In genomic region chr6:108735910-108736750, GRCm38 (mm10) we compare ENCODE assay signal across 9 mouse cellular contexts. TPM values are rescaled to one million over a fixed set of nuclear protein-coding genes. Genes with fewer than 3 reads are reported as not detected.
DNase-seq lines count a peak whose midpoint lies in the region; ATAC-seq and TF ChIP-seq lines count a peak whose summit lies in the region.
"Had no signal": no experiment of that assay in that cellular context is flagged by ENCODE, and none has a peak within 500 bp of the region (broad histone marks: within the 10 kb centered on the region; RNA-seq: fewer than 3 reads in every experiment).

No protein-coding gene starts in this region.

- no peaks in the 10 kb centered on the region for H3K9me3 ChIP-seq in forebrain, embryonic 16.5 days (ENCODE audit: control insufficient read depth, low read length)

- peak; percentile 86 for TF ChIP-seq CTCF in left cerebral cortex, adult 2 months (IDR thresholded peaks at IDR 0.05)

- H3K4me2 ChIP-seq in forebrain, embryonic 16.5 days (ENCODE audit: low read length) = no peak overlapping the region

- no peak overlapping the region for H3K9ac ChIP-seq in forebrain, embryonic 16.5 days (replicated peaks; ENCODE audit: low read depth, low read length)

- intact Hi-C loops in left cerebral cortex, adult 2 months (cut with DNase I) = loop anchor here (1.0 to 5.0 kb wide), 3 partner anchors 74 to 639 kb away; partner anchors contain the start of gene Bhlhe40

- ATAC-seq in forebrain, embryonic 16.5 days = peak; percentile 79
- ATAC-seq in erythroid progenitor cell, adult 5-6 weeks (replicated peaks; ENCODE audit: low FRiP score, poor library complexity, severe bottlenecking) = no peak

- H3K36me3 ChIP-seq in forebrain, embryonic 16.5 days (ENCODE audit: control insufficient read depth, insufficient read depth) = no peaks in the 10 kb centered on the region

- peak; percentile 87 for DNase-seq in R1 (ENCODE audit: low read depth, low spot score)
- DNase-seq in cerebellum, adult 11 months = peak; percentile 57
- peak; percentile 83 for DNase-seq in induced T-regulatory cell, adult 2 months (ENCODE audit: low read depth)
- DNase-seq in left cerebral cortex, adult 2 months (ENCODE audit: extremely low spot score in 1 of 2, low spot score in 2 of 2) = peak; percentile 81 to 82
- DNase-seq in mesoderm, embryonic 11.5 days (ENCODE audit: low read depth, low spot score) = peak; percentile 74
- peak; percentile 89 for DNase-seq in right cerebral cortex, postnatal 14 days

- 49% methylated on average over 9 of the region's 9 CpGs for WGBS in forebrain, embryonic 16.5 days

- H3K4me1 ChIP-seq in forebrain, embryonic 16.5 days (replicated peaks; ENCODE audit: control insufficient read depth, insufficient read depth, low read length) = peaks cover 4% of the 10 kb centered on the region; the same call in 1 of the 2 replicates

- no peaks in the 10 kb centered on the region for H3K27me3 ChIP-seq in forebrain, embryonic 16.5 days (replicated peaks; ENCODE audit: control insufficient read depth, insufficient read depth, low read length)

- no peak overlapping the region for H3K27ac ChIP-seq in forebrain, embryonic 16.5 days (ENCODE audit: low read length)
- H3K27ac ChIP-seq in left cerebral cortex, adult 2 months = no peak overlapping the region

- H3K4me3 ChIP-seq in forebrain, embryonic 16.5 days (replicated peaks; ENCODE audit: low read length) = no peak overlapping the region
- H3K4me3 ChIP-seq in left cerebral cortex, adult 2 months = no peak overlapping the region
- H3K4me3 ChIP-seq: myocyte had no signal

RNA-seq across cellular contexts. Expression of gene Arl8b, which starts 46.8 kb away (rescaled TPM):
- polyA plus RNA-seq in forebrain, embryonic 16.5 days (2015; fragmentation: Nextera tagmentation; extraction: Ambion mirVana) = 104 and 110 TPM in 2 replicates
- total RNA-seq in left cerebral cortex, adult 2 months (2021) = 100 to 1,000 TPM; 200 to 203 TPM
- total RNA-seq in erythroid progenitor cell, adult 5-6 weeks (2015; ENCODE audit: low replicate concordance) = 56.2 and 94.1 TPM in 2 replicates
- 28.9 and 36.9 TPM in 2 replicates for total RNA-seq in erythroid progenitor cell, adult 5-6 weeks (2017; ENCODE audit: low replicate concordance)
